Mouse (Mus musculus) myocyte (in vitro differentiated cells): ENCODE data around the gene Igfals.

ENCODE experiments used
- CEBPB ChIP-seq: IDR thresholded peaks from 2 replicates; pipeline ENCODE4 v1.6.1; 2011; ENCODE audit warnings: mild to moderate bottlenecking, moderate library complexity; ENCODE audit not compliant: poor library complexity, insufficient read depth, severe bottlenecking
- E2F4 ChIP-seq: IDR thresholded peaks from one replicate; pipeline ENCODE4 v1.6.1; 2011; ENCODE audit warnings: mild to moderate bottlenecking, control low read depth, moderate library complexity; ENCODE audit not compliant: insufficient read depth
- MAX ChIP-seq: IDR thresholded peaks from one replicate; pipeline ENCODE4 v1.6.1; 2011; ENCODE audit warnings: low read depth, mild to moderate bottlenecking, control low read depth
- MYOD1 ChIP-seq, 3 experiments: IDR thresholded peaks; one replicate each; pipeline ENCODE4 v1.6.1; 2011; ENCODE audit warnings: control low read depth in 2 of 3, low read depth in 2 of 3, mild to moderate bottlenecking in 2 of 3, moderate library complexity in 1 of 3; ENCODE audit not compliant: insufficient read length in 2 of 3, control insufficient read depth in 1 of 3
- MYOG ChIP-seq, 3 experiments: IDR thresholded peaks; one replicate each; pipeline ENCODE4 v1.6.1; 2011; ENCODE audit warnings: control low read depth in 2 of 3, low read depth in 2 of 3, mild to moderate bottlenecking in 2 of 3; ENCODE audit not compliant: insufficient read length in 2 of 3, control insufficient read depth in 1 of 3, insufficient read depth in 1 of 3
- POLR2A ChIP-seq: IDR thresholded peaks from one replicate; pipeline ENCODE4 v1.6.1; 2011; ENCODE audit warnings: low read depth, mild to moderate bottlenecking, control low read depth, moderate library complexity; ENCODE audit not compliant: insufficient read length
- POLR2AphosphoS2 ChIP-seq: IDR thresholded peaks from one replicate; pipeline ENCODE4 v1.6.1; 2011; ENCODE audit warnings: low read depth, control low read depth; ENCODE audit not compliant: insufficient read length
- REST ChIP-seq: IDR thresholded peaks from one replicate; pipeline ENCODE4 v1.6.1; 2011; ENCODE audit warnings: mild to moderate bottlenecking, control low read depth, moderate library complexity; ENCODE audit not compliant: insufficient read depth, insufficient read length
- SRF ChIP-seq: IDR thresholded peaks from one replicate; pipeline ENCODE4 v1.6.1; 2011; ENCODE audit warnings: low read depth; ENCODE audit not compliant: control insufficient read depth, insufficient read length
- TCF12 ChIP-seq: IDR thresholded peaks from one replicate; pipeline ENCODE4 v1.6.1; 2011; ENCODE audit warnings: mild to moderate bottlenecking, control low read depth; ENCODE audit not compliant: poor library complexity, insufficient read depth, severe bottlenecking
- TCF3 ChIP-seq: IDR thresholded peaks from one replicate; pipeline ENCODE4 v1.6.1; 2011; ENCODE audit warnings: low read depth, control low read depth; ENCODE audit not compliant: insufficient read length
- USF1 ChIP-seq: IDR thresholded peaks from one replicate; pipeline ENCODE4 v1.6.1; 2011; ENCODE audit warnings: low read depth, mild to moderate bottlenecking, control low read depth, moderate library complexity

- TF ChIP-seq SRF (no peak), USF1 (no peak), POLR2A (no peak), MYOG (IDR thresholded peaks at IDR 0.05; ENCODE audit: control insufficient read depth in 1 of 3, insufficient read depth in 1 of 3, insufficient read length in 2 of 3, low read depth in 2 of 3) (no peak), MYOD1 (IDR thresholded peaks at IDR 0.05; ENCODE audit: control insufficient read depth in 1 of 3, insufficient read length in 2 of 3, low read depth in 2 of 3) (no peak), REST (no peak), E2F4 (no peak), POLR2AphosphoS2 (peak; percentile 12), TCF3 (no peak), MAX (no peak), CEBPB (no peak), TCF12 (no peak)
Measured at GRCm38 (mm10) chr17:24900014-24900413, 34.2 kb downstream of the Igfals start.
